Mouse (Mus musculus): ENCODE results near the gene Mob3a. TPM values are rescaled to one million over a fixed set of nuclear protein-coding genes. Genes with fewer than 3 reads are reported as not detected.
A peak's percentile ranks its signal among the peaks of the same experiment; 100 is the strongest.

The Mob3a gene
- polyA plus RNA-seq, 1 experiment, result 261 TPM

DNA sequence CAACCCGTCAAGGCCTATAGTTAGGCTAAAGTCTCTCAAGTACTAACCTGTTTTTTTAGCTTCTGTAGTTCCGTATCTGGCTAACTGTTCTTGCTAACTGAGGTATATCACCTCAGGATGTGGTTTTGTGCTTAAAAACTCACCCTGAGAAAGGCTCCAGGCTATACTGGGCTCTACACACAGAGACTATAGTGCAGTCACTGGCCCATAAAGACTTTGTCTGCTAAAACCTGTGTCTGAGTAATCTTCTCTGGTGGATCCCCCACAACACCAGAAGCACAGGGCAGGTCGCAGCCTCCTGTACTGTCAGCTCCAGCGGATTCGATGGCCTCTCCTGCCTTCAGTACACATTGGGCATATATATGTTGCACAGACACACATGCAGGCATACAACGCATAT, 19.8 kb downstream of the Mob3a start:
- Histone ChIP-seq H3K4me3 (ENCODE audit: control insufficient read depth, insufficient read depth, low read length) (no peak overlapping the region), H3K4me1 (replicated peaks; ENCODE audit: control insufficient read depth, insufficient read depth, low read length) (peaks cover 64% of the 10 kb centered on the region), H3K36me3 (ENCODE audit: control insufficient read depth, insufficient read depth, low read length) (peaks cover 23% of the 10 kb centered on the region), H3K27me3 (ENCODE audit: control insufficient read depth, insufficient read depth, low read length) (no peaks in the 10 kb centered on the region), H3K27ac (ENCODE audit: control insufficient read depth, insufficient read depth, low read length) (peak overlapping the region; percentile 94)
- DNase-seq, result peak; percentile 42
- TF ChIP-seq POLR2A (IDR thresholded peaks at IDR 0.05; ENCODE audit: control insufficient read depth, extremely low read depth, insufficient read depth, low read length, poor library complexity) (no peak), CTCF (IDR thresholded peaks at IDR 0.05; ENCODE audit: borderline replicate concordance, control insufficient read depth, extremely low read depth, insufficient read depth, low read length, poor library complexity) (no peak)
- WGBS, result 34% methylated on average over 6 of the region's 6 CpGs

DNA sequence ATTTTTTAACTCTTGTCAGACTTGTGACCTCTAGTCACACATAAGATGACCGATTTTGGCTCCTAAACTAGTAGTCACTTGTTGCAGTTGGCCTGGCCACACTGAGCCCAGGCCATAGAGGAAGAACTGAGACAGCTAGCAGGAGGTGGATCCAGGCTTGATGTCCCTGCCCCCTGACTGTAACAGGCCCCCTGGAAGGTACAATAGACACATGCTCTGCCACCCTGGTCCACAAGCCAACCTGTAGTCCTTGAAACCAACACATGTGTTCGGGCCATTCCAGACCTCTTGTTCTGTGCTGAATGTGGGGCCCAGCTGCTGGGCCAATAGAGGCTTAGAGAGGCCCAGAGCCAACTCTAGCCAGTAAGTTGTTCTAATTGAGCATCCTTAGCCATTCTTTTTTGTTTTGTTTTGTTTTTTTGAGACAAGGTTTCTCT, 21.5 kb downstream of the Mob3a start:
- H3K4me3 ChIP-seq (ENCODE audit: control insufficient read depth, insufficient read depth, low read length), result no peak overlapping the region
- 66% methylated on average over 2 of the region's 2 CpGs for WGBS

DNA sequence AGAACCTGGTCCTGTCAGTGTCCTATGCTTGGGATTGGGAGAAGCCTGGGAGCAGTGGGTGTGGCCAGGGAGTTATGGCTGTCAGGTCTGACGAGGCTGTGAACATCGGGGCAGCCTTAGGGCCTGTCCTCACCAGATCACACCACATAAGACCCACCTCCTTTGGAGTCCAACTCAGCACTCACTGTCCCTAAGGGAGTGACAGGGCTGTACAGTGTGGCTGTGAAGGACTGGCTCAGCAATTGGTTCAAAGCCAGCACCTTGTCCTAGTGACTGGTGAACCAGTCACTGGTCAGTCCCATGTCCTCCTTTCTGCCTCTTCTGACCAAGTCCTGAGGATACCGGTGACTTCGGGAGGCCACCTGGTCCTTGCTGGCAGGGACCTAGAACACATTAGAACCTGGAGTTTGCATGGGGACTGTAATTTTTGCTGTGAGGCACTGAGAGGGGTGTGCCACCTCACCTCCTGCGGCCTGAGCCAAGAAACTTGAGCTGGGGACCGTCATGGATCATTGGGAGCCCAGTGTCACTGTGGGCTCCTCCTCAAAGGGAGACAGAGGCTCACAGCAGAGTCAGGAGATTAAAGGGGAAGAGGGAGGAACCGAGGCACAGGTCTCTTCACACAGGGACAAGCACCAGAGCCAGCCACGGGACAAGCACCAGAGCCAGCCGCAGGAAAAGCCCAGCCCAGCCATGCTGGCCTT, 22.1 kb downstream of the Mob3a start:
- peak overlapping the region; percentile 97 for H3K27ac ChIP-seq (ENCODE audit: control insufficient read depth, insufficient read depth, low read length)
- no peak for TF ChIP-seq CTCF (IDR thresholded peaks at IDR 0.05; ENCODE audit: borderline replicate concordance, control insufficient read depth, extremely low read depth, insufficient read depth, low read length, poor library complexity)
- no peak for TF ChIP-seq POLR2A (IDR thresholded peaks at IDR 0.05; ENCODE audit: control insufficient read depth, extremely low read depth, insufficient read depth, low read length, poor library complexity)
- peaks cover 71% of the 10 kb centered on the region for H3K4me1 ChIP-seq (replicated peaks; ENCODE audit: control insufficient read depth, insufficient read depth, low read length)
- no peak for DNase-seq
- H3K27me3 ChIP-seq (ENCODE audit: control insufficient read depth, insufficient read depth, low read length), result no peaks in the 10 kb centered on the region
- H3K4me3 ChIP-seq (ENCODE audit: control insufficient read depth, insufficient read depth, low read length), result no peak overlapping the region
- no peaks in the 10 kb centered on the region; the same call in 1 of the 2 replicates for H3K36me3 ChIP-seq (ENCODE audit: control insufficient read depth, insufficient read depth, low read length)
- 55% methylated on average over 9 of the region's 9 CpGs for WGBS

More for the DNA sequence above, 21.5 kb downstream of the Mob3a start:
- DNase-seq, result no peak
- Histone ChIP-seq H3K36me3 (ENCODE audit: control insufficient read depth, insufficient read depth, low read length) (peaks cover 5% of the 10 kb centered on the region), H3K4me1 (replicated peaks; ENCODE audit: control insufficient read depth, insufficient read depth, low read length) (peaks cover 67% of the 10 kb centered on the region), H3K27ac (ENCODE audit: control insufficient read depth, insufficient read depth, low read length) (peak overlapping the region; percentile 6; the same call in 1 of the 2 replicates), H3K27me3 (ENCODE audit: control insufficient read depth, insufficient read depth, low read length) (no peaks in the 10 kb centered on the region)
- no peak for TF ChIP-seq POLR2A (IDR thresholded peaks at IDR 0.05; ENCODE audit: control insufficient read depth, extremely low read depth, insufficient read depth, low read length, poor library complexity)
- no peak for TF ChIP-seq CTCF (IDR thresholded peaks at IDR 0.05; ENCODE audit: borderline replicate concordance, control insufficient read depth, extremely low read depth, insufficient read depth, low read length, poor library complexity)

DNA sequence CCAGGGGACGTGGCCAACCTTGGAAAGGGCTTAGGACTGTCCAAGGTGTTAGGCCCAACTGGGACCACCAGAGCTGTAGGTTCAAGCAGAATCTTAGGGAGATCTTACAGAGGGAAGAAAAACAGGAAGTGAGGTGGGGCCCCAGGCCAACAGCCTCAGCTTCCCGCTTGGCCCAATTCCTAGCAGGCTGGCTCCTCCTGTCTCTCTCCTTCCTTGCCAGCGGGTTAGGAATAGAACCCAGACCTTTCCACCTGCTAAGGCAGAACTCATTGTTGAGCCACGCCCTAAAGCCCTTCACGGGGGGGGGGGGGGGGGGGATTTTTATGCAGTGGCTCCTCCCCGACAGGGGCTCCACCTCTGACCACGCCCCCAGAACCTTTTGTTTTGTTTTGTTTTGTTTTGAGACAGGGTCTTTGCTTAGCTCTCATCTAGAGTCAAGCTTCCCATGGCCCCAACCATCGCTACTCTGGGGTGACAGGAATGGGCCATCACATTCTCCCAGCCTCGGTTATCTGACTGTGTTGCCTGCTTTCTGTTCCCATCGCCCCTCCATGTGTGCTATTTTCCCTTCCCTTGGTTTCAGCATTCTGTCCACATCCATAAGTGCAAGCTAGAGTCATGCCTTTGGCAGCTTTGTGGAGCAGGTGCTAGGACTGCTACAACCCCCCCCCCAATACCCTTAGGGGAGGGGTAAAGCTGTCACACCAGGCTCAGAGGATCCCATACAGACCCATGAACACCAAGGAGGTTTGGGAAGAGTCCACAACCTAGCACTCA, 23.0 kb downstream of the Mob3a start:
- peaks cover 74% of the 10 kb centered on the region for H3K4me1 ChIP-seq (replicated peaks; ENCODE audit: control insufficient read depth, insufficient read depth, low read length)
- H3K4me3 ChIP-seq (ENCODE audit: control insufficient read depth, insufficient read depth, low read length), result peak overlapping the region; percentile 15
- no peaks in the 10 kb centered on the region for H3K36me3 ChIP-seq (ENCODE audit: control insufficient read depth, insufficient read depth, low read length)
- WGBS, result 18% methylated on average over 10 of the region's 10 CpGs
- peak overlapping the region; percentile 97 for H3K27ac ChIP-seq (ENCODE audit: control insufficient read depth, insufficient read depth, low read length)
- TF ChIP-seq CTCF (IDR thresholded peaks at IDR 0.05; ENCODE audit: borderline replicate concordance, control insufficient read depth, extremely low read depth, insufficient read depth, low read length, poor library complexity), result no peak
- TF ChIP-seq POLR2A (IDR thresholded peaks at IDR 0.05; ENCODE audit: control insufficient read depth, extremely low read depth, insufficient read depth, low read length, poor library complexity), result no peak
- H3K27me3 ChIP-seq (ENCODE audit: control insufficient read depth, insufficient read depth, low read length), result no peaks in the 10 kb centered on the region
- no peak for DNase-seq

DNA sequence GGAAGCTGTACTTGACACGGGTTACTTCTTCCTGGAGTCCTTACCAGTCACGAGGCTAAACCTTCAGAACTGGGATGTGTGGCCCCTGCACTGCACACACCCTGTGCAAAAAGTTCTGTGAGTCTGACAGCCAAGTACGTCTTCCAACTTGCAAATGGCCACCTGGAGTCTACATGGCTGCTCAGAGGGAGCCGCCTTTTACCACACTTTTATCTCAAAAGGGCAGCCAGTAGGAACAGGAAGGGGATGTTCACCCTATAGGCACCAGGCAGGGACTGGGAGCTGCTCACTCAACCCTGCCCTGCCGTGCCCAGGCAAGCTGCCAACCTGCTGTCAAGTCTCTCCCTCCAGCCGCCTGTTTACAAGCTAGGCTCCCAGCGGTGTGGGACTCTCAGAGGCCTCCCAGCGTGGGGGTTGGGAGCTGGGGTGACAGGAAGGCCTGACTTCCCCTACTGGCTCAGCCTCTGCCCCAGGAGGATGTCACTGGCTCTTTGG, 23.8 kb downstream of the Mob3a start, which contains the start of gene Mknk2:
Gene Mknk2, minus strand, starts transcription at position 171 of the 495 bp plus-strand sequence.
- TF ChIP-seq POLR2A (IDR thresholded peaks at IDR 0.05; ENCODE audit: control insufficient read depth, extremely low read depth, insufficient read depth, low read length, poor library complexity) (peak; percentile 88), CTCF (IDR thresholded peaks at IDR 0.05; ENCODE audit: borderline replicate concordance, control insufficient read depth, extremely low read depth, insufficient read depth, low read length, poor library complexity) (0 out of 2 replicates have a peak, but pooled peaks have one; percentile 51)
- 0% methylated on average over 8 of the region's 8 CpGs for WGBS

More for the DNA sequence above, 23.8 kb downstream of the Mob3a start, which contains the start of gene Mknk2:
- H3K36me3 ChIP-seq (ENCODE audit: control insufficient read depth, insufficient read depth, low read length), result no peaks in the 10 kb centered on the region
- H3K27me3 ChIP-seq (ENCODE audit: control insufficient read depth, insufficient read depth, low read length), result no peaks in the 10 kb centered on the region
- H3K4me3 ChIP-seq (ENCODE audit: control insufficient read depth, insufficient read depth, low read length), result peak within 1 kb of the TSS; percentile 71
- peaks cover 74% of the 10 kb centered on the region for H3K4me1 ChIP-seq (replicated peaks; ENCODE audit: control insufficient read depth, insufficient read depth, low read length)
- H3K27ac ChIP-seq (ENCODE audit: control insufficient read depth, insufficient read depth, low read length), result peak within 1 kb of the TSS; percentile 97
- DNase-seq, result peak; percentile 90
